Mouse (Mus musculus) left cerebral cortex, adult 18-20 months (tissue): ENCODE data around the gene Chrna7. TPM values are rescaled to one million over a fixed set of nuclear protein-coding genes. Genes with fewer than 3 reads are reported as not detected.

Experiments
- DNase-seq, 2 experiments: peaks; one replicate each; pipeline ENCODE4 v3.0.0; 2021 to 2022; ENCODE audit warnings: low spot score in 2 of 2, mixed read lengths in 1 of 2
- total RNA-seq, 2 experiments: library from RNA; stranded (reverse); gene quantifications; 2 replicates each; pipeline ENCODE4 v1.2.3; 2021

Gene Chrna7
- total RNA-seq, 2 experiments from 2014 or later = 24.3 to 27.3 TPM

GRCm38 (mm10) chr7:63084351-63085003, 127.9 kb downstream of the Chrna7 start:
- no peak for DNase-seq

DNA sequence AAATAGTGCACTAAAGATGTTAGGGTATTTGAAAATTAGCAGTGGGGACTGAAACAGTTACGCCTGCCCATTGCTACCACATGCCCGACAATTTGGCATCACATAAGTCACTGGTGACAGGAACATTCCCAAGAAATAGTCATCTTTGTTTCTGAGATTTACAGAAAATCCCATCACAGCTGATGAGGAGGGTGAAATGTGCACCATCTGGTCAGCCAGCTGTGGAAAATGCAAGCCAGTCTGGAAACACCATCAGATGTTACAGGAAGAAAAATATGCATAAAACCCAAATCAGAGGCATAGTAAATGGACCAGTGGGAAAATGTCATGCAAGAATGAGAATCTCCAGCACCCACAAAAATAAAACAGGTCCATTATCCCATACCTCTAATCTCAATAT, 151.4 kb downstream of the Chrna7 start:
- peak in 1 of 2 experiments; percentile 25 for DNase-seq

Other genes with a start within 250 kb of the Chrna7 start
- 10 to 100 TPM; 70.7 to 76.8 TPM for gene Otud7a, start 232.2 kb upstream of the Chrna7 start, total RNA-seq